Mouse (Mus musculus) lung, embryonic 16.5 days (tissue): ENCODE data around the gene Orc5. TPM values are rescaled to one million over a fixed set of nuclear protein-coding genes. Genes with fewer than 3 reads are reported as not detected.
"Not testable (repeated sequence)": the region's sequence is repeated elsewhere in the genome, so short reads cannot be mapped to it uniquely, and the experiment has no call there.

Experiments
- ATAC-seq: fragments of 200-750 bp; cut with Nextera tagmentation; 2 replicates; pipeline ENCODE4 v1.8.0; 2017; ENCODE audit warnings: low read depth, mild to moderate bottlenecking, moderate library complexity
- H3K27ac ChIP-seq: fragments of 300-500 bp; sonication (generic); 2 replicates; pipeline ENCODE4 v1.5.1; 2014; ENCODE audit warnings: mild to moderate bottlenecking, control low read depth, low read length
- H3K27me3 ChIP-seq: fragments of 300-500 bp; sonication (generic); 2 replicates; pipeline ENCODE4 v1.6.1; 2014; ENCODE audit warnings: low read depth, low read length, mixed read lengths; ENCODE audit not compliant: control insufficient read depth, insufficient read depth
- H3K36me3 ChIP-seq: fragments of 300-500 bp; sonication (generic); 2 replicates; pipeline ENCODE4 v1.6.1; 2014; ENCODE audit warnings: low read length; ENCODE audit not compliant: control insufficient read depth, insufficient read depth
- H3K4me1 ChIP-seq: fragments of 300-500 bp; sonication (generic); replicated peaks from 2 replicates; pipeline ENCODE4 v1.6.1; 2014; ENCODE audit warnings: low read length, mixed read lengths; ENCODE audit not compliant: control insufficient read depth, insufficient read depth
- H3K4me2 ChIP-seq: fragments of 300-500 bp; sonication (generic); 2 replicates; pipeline ENCODE4 v1.6.1; 2014; ENCODE audit warnings: low read depth, low read length, control low read depth
- H3K4me3 ChIP-seq: fragments of 300-500 bp; sonication (generic); 2 replicates; pipeline ENCODE4 v1.5.1; 2014; ENCODE audit warnings: mild to moderate bottlenecking, low read length, control low read depth
- H3K9ac ChIP-seq: fragments of 300-500 bp; sonication (generic); 2 replicates; pipeline ENCODE4 v1.6.1; 2014; ENCODE audit warnings: low read length, control low read depth
- H3K9me3 ChIP-seq: fragments of 300-500 bp; sonication (generic); 2 replicates; pipeline ENCODE4 v1.6.1; 2016; ENCODE audit warnings: low read length; ENCODE audit not compliant: control insufficient read depth
- WGBS: fragments of 180-500 bp; shearing (Covaris S2); extraction: QIAGEN DNeasy Blood & Tissue Kit; methylation state at CpG from one replicate; pipeline ENCODE4 v1.1.7; 2014; 5-methylcytosine and 5-hydroxymethylcytosine counted together
- polyA plus RNA-seq: library from polyadenylated mRNA; unstranded; fragments of >200 nt; fragmentation: Nextera tagmentation; extraction: Ambion mirVana; gene quantifications from 2 replicates; pipeline ENCODE4 v1.2.1, GENCODE M21; 2015

Gene Orc5
- polyA plus RNA-seq, 1 experiment from 2014 or later: 35.1 TPM

DNA sequence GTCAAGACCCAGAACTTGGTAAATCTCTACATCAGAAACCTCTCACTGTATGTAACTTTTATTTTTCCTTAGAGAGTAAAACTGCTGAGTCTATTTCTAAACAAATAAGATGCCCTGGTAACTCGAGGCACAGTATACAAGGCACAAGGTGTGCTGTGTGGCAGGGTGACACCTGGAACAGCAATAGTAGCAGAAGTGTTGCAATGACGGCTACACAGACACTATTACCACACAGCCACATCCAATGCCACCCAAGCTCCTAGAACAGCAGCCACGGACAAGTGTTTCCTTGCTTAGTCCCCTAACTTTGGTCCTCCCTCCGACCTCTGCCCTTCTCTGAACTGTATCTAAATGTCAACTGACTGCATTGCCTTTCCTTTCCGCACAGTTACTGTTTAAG lies 37.6 kb downstream of the Orc5 start:
- not testable (repeated sequence) for H3K4me1 ChIP-seq, H3K27me3 ChIP-seq
- no CpG with 5 or more reads among the region's 5 CpGs for WGBS

GRCm38 (mm10) chr5:22511824-22512223 lies 38.4 kb downstream of the Orc5 start:
- Histone ChIP-seq H3K36me3 (no peaks in the 10 kb centered on the region), H3K27ac (no peak overlapping the region), H3K4me3 (no peak overlapping the region), H3K9me3 (no peaks in the 10 kb centered on the region), H3K9ac (no peak overlapping the region), H3K4me2 (no peak overlapping the region), H3K4me1 (no peaks in the 10 kb centered on the region), H3K27me3 (no peaks in the 10 kb centered on the region)
- 64% methylated on average over 8 of the region's 8 CpGs for WGBS
- no peak for ATAC-seq

More for the DNA sequence above, 37.6 kb downstream of the Orc5 start:
- not testable (repeated sequence) for H3K36me3 ChIP-seq, H3K9ac ChIP-seq, H3K27ac ChIP-seq, H3K4me2 ChIP-seq, H3K4me3 ChIP-seq, H3K9me3 ChIP-seq, ATAC-seq

- Histone ChIP-seq H3K9ac (no peak overlapping the region), H3K4me1 (no peaks in the 10 kb centered on the region), H3K27me3 (no peaks in the 10 kb centered on the region), H3K4me3 (no peak overlapping the region), H3K27ac (no peak overlapping the region), H3K9me3 (no peaks in the 10 kb centered on the region), H3K36me3 (0 out of 2 replicates have a peak, but pooled peaks cover 2% of the 10 kb centered on the region), H3K4me2 (no peak overlapping the region)
- 83% methylated on average over 5 of the region's 5 CpGs for WGBS
- ATAC-seq: no peak
These were observed 41.7 kb downstream of the Orc5 start for GRCm38 (mm10) chr5:22508560-22508959.

GRCm38 (mm10) chr5:22499437-22499836 lies 50.8 kb downstream of the Orc5 start:
- Histone ChIP-seq H3K9ac (no peak overlapping the region), H3K27ac (no peak overlapping the region), H3K36me3 (peaks cover 10% of the 10 kb centered on the region; the same call in 1 of the 2 replicates), H3K4me3 (no peak overlapping the region), H3K9me3 (no peaks in the 10 kb centered on the region), H3K4me2 (no peak overlapping the region), H3K27me3 (no peaks in the 10 kb centered on the region), H3K4me1 (no peaks in the 10 kb centered on the region)
- no peak for ATAC-seq
- WGBS: 87% methylated on average over 5 of the region's 5 CpGs

- Histone ChIP-seq H3K27ac (no peak overlapping the region), H3K9ac (no peak overlapping the region), H3K36me3 (0 out of 2 replicates have a peak, but pooled peaks cover 4% of the 10 kb centered on the region), H3K9me3 (no peaks in the 10 kb centered on the region), H3K4me2 (no peak overlapping the region), H3K27me3 (no peaks in the 10 kb centered on the region), H3K4me1 (no peaks in the 10 kb centered on the region), H3K4me3 (no peak overlapping the region)
- no peak for ATAC-seq
These were observed 59.1 kb downstream of the Orc5 start for GRCm38 (mm10) chr5:22491088-22491487.

DNA sequence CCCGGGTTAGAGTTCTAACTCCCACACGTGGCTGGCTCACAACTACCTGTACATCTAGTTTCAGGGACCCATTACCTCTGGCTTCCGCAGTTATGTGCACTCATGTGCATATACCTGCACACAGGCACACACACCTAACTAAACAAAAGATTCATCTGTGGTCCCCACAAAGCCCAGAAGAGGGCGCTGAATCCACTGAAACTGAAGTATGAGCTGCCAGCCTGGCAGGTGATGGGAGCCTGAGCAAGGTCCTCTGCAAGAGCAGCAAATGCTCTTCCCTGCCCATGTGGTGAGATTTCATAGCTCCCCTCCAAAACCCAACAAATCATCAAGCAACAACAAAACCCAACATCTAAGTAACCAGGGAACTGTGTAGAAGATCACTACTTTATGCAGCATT lies 61.1 kb downstream of the Orc5 start:
- Histone ChIP-seq H3K27me3 (no peaks in the 10 kb centered on the region), H3K4me3 (no peak overlapping the region), H3K9ac (no peak overlapping the region), H3K9me3 (no peaks in the 10 kb centered on the region), H3K4me1 (no peaks in the 10 kb centered on the region), H3K36me3 (0 out of 2 replicates have a peak, but pooled peaks cover 4% of the 10 kb centered on the region), H3K4me2 (no peak overlapping the region), H3K27ac (no peak overlapping the region)
- WGBS: 76% methylated on average over 4 of the region's 4 CpGs
- no peak for ATAC-seq

- Histone ChIP-seq H3K4me1 (no peaks in the 10 kb centered on the region), H3K27ac (no peak overlapping the region), H3K36me3 (0 out of 2 replicates have a peak, but pooled peaks cover 4% of the 10 kb centered on the region), H3K9me3 (no peaks in the 10 kb centered on the region), H3K4me2 (no peak overlapping the region), H3K9ac (no peak overlapping the region), H3K27me3 (no peaks in the 10 kb centered on the region), H3K4me3 (no peak overlapping the region)
- 57% methylated on average over 6 of the region's 6 CpGs for WGBS
- no peak for ATAC-seq
These were observed 63.5 kb downstream of the Orc5 start for GRCm38 (mm10) chr5:22486601-22487206.

- H3K9ac ChIP-seq: no peak overlapping the region
- no peak for ATAC-seq
- 0 out of 2 replicates have a peak, but pooled peaks cover 4% of the 10 kb centered on the region for H3K36me3 ChIP-seq
- H3K4me1 ChIP-seq: no peaks in the 10 kb centered on the region
- no peaks in the 10 kb centered on the region for H3K27me3 ChIP-seq
- H3K9me3 ChIP-seq: no peaks in the 10 kb centered on the region
- no peak overlapping the region for H3K4me3 ChIP-seq
- H3K27ac ChIP-seq: no peak overlapping the region
- H3K4me2 ChIP-seq: no peak overlapping the region
- WGBS: 70% methylated on average over 1 of the region's 1 CpGs
These were observed 64.5 kb downstream of the Orc5 start for GRCm38 (mm10) chr5:22485764-22486163.

DNA sequence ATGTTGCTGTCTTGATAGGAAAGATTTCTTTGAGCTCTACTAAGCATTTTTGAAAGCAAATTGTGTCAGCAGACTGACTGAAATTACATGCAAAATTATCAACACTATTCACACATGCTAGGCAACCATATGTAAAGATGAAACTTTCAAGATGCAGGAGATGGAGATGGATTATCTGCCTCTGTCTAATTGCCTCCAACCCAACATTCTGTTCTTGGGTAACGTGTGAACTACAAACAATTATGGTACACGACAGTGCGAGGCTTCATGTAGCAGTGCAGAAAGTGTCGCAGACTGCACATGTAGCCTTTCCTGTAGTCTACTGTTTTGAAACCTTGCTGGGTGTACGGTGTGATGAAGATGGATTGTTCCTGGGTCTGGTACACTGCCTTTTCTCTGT lies 67.7 kb downstream of the Orc5 start:
- Histone ChIP-seq H3K4me3 (no peak overlapping the region), H3K9me3 (no peaks in the 10 kb centered on the region), H3K4me1 (no peaks in the 10 kb centered on the region), H3K27me3 (no peaks in the 10 kb centered on the region), H3K9ac (no peak overlapping the region), H3K27ac (no peak overlapping the region), H3K36me3 (0 out of 2 replicates have a peak, but pooled peaks cover 4% of the 10 kb centered on the region), H3K4me2 (no peak overlapping the region)
- WGBS: 91% methylated on average over 5 of the region's 5 CpGs
- no peak for ATAC-seq

- not testable (repeated sequence) for H3K27me3 ChIP-seq, H3K36me3 ChIP-seq, H3K9me3 ChIP-seq, H3K4me2 ChIP-seq, H3K4me1 ChIP-seq, H3K27ac ChIP-seq, H3K9ac ChIP-seq, H3K4me3 ChIP-seq, ATAC-seq
- 98% methylated on average over 4 of the region's 11 CpGs for WGBS
These were observed 77.8 kb downstream of the Orc5 start for GRCm38 (mm10) chr5:22472445-22472844.
